Mouse (Mus musculus): Measurements from ENCODE around the gene Slc26a9.
"Not testable (repeated sequence)": the region's sequence is repeated elsewhere in the genome, so short reads cannot be mapped to it uniquely, and the experiment has no call there.

The Slc26a9 gene

GRCm38 (mm10) chr1:131764581-131765338 lies 20.9 kb downstream of the Slc26a9 start:
- DNase-seq (ENCODE audit: extremely low read depth, low read depth, low spot score), result no peak

GRCm38 (mm10) chr1:131765357-131766001 lies 21.7 kb downstream of the Slc26a9 start:
- no peak for DNase-seq (ENCODE audit: extremely low read depth, low read depth, low spot score)

GRCm38 (mm10) chr1:131769296-131769695 lies 25.5 kb downstream of the Slc26a9 start:
- no peak for DNase-seq (ENCODE audit: extremely low read depth, low read depth, low spot score)

GRCm38 (mm10) chr1:131770656-131771055 lies 26.8 kb downstream of the Slc26a9 start:
- no peak for DNase-seq (ENCODE audit: extremely low read depth, low read depth, low spot score)

- no peak for DNase-seq (ENCODE audit: extremely low read depth, low read depth, low spot score)
Observed at GRCm38 (mm10) chr1:131771440-131771839, 27.6 kb downstream of the Slc26a9 start.

GRCm38 (mm10) chr1:131794591-131794990 lies 50.8 kb downstream of the Slc26a9 start:
- DNase-seq (ENCODE audit: extremely low read depth, low read depth, low spot score), result no peak

GRCm38 (mm10) chr1:131795171-131795570 lies 51.3 kb downstream of the Slc26a9 start:
- DNase-seq (ENCODE audit: extremely low read depth, low read depth, low spot score), result peak; percentile 74

- peak; percentile 84 for DNase-seq (ENCODE audit: extremely low read depth, low read depth, low spot score)
Observed at GRCm38 (mm10) chr1:131797202-131797909, 53.5 kb downstream of the Slc26a9 start, which contains the start of gene Pm20d1. TSS of gene Pm20d1 (plus strand) at chr1:131797381.

- no peak for DNase-seq (ENCODE audit: extremely low read depth, low read depth, low spot score)
Observed at GRCm38 (mm10) chr1:131800001-131800400, 56.2 kb downstream of the Slc26a9 start.

- DNase-seq (ENCODE audit: extremely low read depth, low read depth, low spot score), result no peak
Observed at GRCm38 (mm10) chr1:131801071-131801470, 57.2 kb downstream of the Slc26a9 start.

GRCm38 (mm10) chr1:131802652-131803051 lies 58.8 kb downstream of the Slc26a9 start:
- DNase-seq (ENCODE audit: extremely low read depth, low read depth, low spot score), result no peak

- DNase-seq (ENCODE audit: extremely low read depth, low read depth, low spot score), result no peak
Observed at GRCm38 (mm10) chr1:131804166-131804565, 60.3 kb downstream of the Slc26a9 start.

- no peak for DNase-seq (ENCODE audit: extremely low read depth, low read depth, low spot score)
Observed at GRCm38 (mm10) chr1:131808986-131809385, 65.2 kb downstream of the Slc26a9 start.

- DNase-seq (ENCODE audit: extremely low read depth, low read depth, low spot score), result no peak
Observed at GRCm38 (mm10) chr1:131809651-131810050, 65.8 kb downstream of the Slc26a9 start.

- DNase-seq (ENCODE audit: extremely low read depth, low read depth, low spot score), result no peak
Observed at GRCm38 (mm10) chr1:131811393-131811792, 67.6 kb downstream of the Slc26a9 start.

GRCm38 (mm10) chr1:131812006-131812405 lies 68.2 kb downstream of the Slc26a9 start:
- DNase-seq (ENCODE audit: extremely low read depth, low read depth, low spot score), result no peak

- no peak for DNase-seq (ENCODE audit: extremely low read depth, low read depth, low spot score)
Observed at GRCm38 (mm10) chr1:131812631-131813295, 68.9 kb downstream of the Slc26a9 start.

- DNase-seq (ENCODE audit: extremely low read depth, low read depth, low spot score), result no peak
Observed at GRCm38 (mm10) chr1:131813731-131814130, 69.9 kb downstream of the Slc26a9 start.

GRCm38 (mm10) chr1:131814191-131814590 lies 70.4 kb downstream of the Slc26a9 start:
- DNase-seq (ENCODE audit: extremely low read depth, low read depth, low spot score), result no peak

GRCm38 (mm10) chr1:131816886-131817285 lies 73.1 kb downstream of the Slc26a9 start:
- no peak for DNase-seq (ENCODE audit: extremely low read depth, low read depth, low spot score)

GRCm38 (mm10) chr1:131820353-131820752 lies 76.5 kb downstream of the Slc26a9 start:
- DNase-seq (ENCODE audit: extremely low read depth, low read depth, low spot score), result not testable (repeated sequence)
